Mouse (Mus musculus): Measurements from ENCODE around the gene Mtr. TPM values are rescaled to one million over a fixed set of nuclear protein-coding genes. Genes with fewer than 3 reads are reported as not detected.

Mtr gene
- total and polyA plus RNA-seq, 3 experiments: 26.4 to 58.5 (median 48.7) TPM

GRCm38 (mm10) chr13:12255911-12256705 lies 1.8 kb downstream of the Mtr start:
- peaks cover 28% of the 10 kb centered on the region for H3K4me1 ChIP-seq (ENCODE audit: insufficient read depth, low read depth, low read length)
- ATAC-seq (ENCODE audit: extremely low read depth, insufficient number of reproducible peaks, low FRiP score, poor library complexity, severe bottlenecking) (no peak), DNase-seq (ENCODE audit: low spot score) (no peak)
- peaks cover 34% of the 10 kb centered on the region for H3K36me3 ChIP-seq (replicated peaks)
- TF ChIP-seq GATA1 (IDR thresholded peaks at IDR 0.05; ENCODE audit: borderline replicate concordance, low read length) (no peak), TAL1 (conservative IDR thresholded peaks at IDR 0.05; ENCODE audit: low read depth, low read length) (no peak), GATA2 (IDR thresholded peaks at IDR 0.05; ENCODE audit: borderline replicate concordance, low read depth, low read length) (no peak), CTCF (IDR thresholded peaks at IDR 0.05; ENCODE audit: low read depth, low read length) (no peak), POLR2AphosphoS5 (IDR thresholded peaks at IDR 0.05; ENCODE audit: insufficient replicate concordance, low read depth, low read length) (no peak)
- H3K9me3 ChIP-seq (replicated peaks): peaks cover 10% of the 10 kb centered on the region
- H3K4me3 ChIP-seq (ENCODE audit: low read depth, low read length): peak overlapping the region; percentile 85
- no peaks in the 10 kb centered on the region for H3K27me3 ChIP-seq (ENCODE audit: insufficient read depth, low read length)

GRCm38 (mm10) chr13:12250496-12250895 lies 7.4 kb downstream of the Mtr start:
- no peak for ATAC-seq (ENCODE audit: extremely low read depth, insufficient number of reproducible peaks, low FRiP score, poor library complexity, severe bottlenecking)

DNA sequence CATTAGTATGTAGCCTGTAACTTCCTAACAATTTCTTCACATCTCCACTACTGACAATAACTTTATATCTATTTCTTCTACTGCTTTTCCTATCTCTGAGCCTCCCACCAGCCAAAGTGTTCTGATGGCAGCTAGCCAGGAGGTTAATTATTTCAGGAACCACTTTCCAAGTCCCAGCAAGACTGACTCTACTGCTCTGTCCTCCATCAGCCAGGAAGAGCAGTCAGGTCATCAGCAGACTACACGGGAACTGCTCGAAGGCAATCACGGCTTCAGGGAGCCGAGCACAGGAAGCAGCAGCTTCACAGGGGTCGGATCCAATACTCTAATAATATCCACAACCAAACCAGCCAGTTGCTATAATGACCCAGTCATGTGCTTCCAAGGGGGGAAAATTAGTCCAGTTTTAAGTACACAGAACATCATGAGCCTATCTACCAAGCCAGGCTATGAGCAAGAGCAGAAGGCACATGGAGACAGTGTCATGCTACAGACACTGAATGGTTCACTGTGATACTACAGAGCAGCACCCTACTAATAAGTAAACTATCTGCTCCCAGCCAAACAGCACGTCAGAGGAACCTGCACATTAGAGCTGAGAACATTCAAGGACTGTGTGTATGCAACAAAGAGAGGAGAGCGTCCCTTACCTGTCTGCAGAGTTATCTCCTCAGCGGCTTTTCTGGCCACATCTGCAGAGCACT lies 8.6 kb downstream of the Mtr start:
- no peak for ATAC-seq (ENCODE audit: extremely low read depth, insufficient number of reproducible peaks, low FRiP score, poor library complexity, severe bottlenecking)
- H3K36me3 ChIP-seq (replicated peaks): peaks cover 90% of the 10 kb centered on the region

More at GRCm38 (mm10) chr13:12250496-12250895, 7.4 kb downstream of the Mtr start:
- Histone ChIP-seq H3K27me3 (ENCODE audit: insufficient read depth, low read length) (no peaks in the 10 kb centered on the region), H3K36me3 (replicated peaks) (peaks cover 85% of the 10 kb centered on the region), H3K4me3 (ENCODE audit: low read depth, low read length) (no peak overlapping the region), H3K9me3 (replicated peaks) (no peaks in the 10 kb centered on the region), H3K4me1 (ENCODE audit: insufficient read depth, low read depth, low read length) (peaks cover 8% of the 10 kb centered on the region)
- no peak for DNase-seq (ENCODE audit: low spot score)
- TF ChIP-seq CTCF (IDR thresholded peaks at IDR 0.05; ENCODE audit: low read depth, low read length): no peak
- TF ChIP-seq TAL1 (conservative IDR thresholded peaks at IDR 0.05; ENCODE audit: low read depth, low read length): no peak
- TF ChIP-seq GATA1 (IDR thresholded peaks at IDR 0.05; ENCODE audit: borderline replicate concordance, low read length): no peak
- TF ChIP-seq GATA2 (IDR thresholded peaks at IDR 0.05; ENCODE audit: borderline replicate concordance, low read depth, low read length): no peak
- TF ChIP-seq POLR2AphosphoS5 (IDR thresholded peaks at IDR 0.05; ENCODE audit: insufficient replicate concordance, low read depth, low read length): no peak

DNA sequence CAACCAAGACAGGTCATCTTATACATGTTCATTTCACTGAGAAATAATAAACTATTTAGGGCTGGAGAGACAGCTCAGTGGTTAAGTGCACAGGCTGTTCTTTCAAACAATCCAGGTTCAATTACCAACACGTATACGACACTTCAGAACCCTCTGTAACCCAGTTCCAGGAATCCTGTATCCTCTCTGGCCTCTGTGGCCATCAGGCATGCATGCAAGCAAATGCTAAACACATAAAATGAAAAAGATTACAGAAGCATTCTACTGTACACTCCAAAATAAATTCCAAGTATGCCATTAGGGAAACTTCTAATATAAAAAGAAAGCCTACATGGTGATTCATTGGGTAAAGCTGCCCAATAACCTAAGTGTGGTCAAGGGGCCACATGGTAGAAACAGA lies 12.0 kb downstream of the Mtr start:
- Histone ChIP-seq H3K4me3 (ENCODE audit: low read depth, low read length) (no peak overlapping the region), H3K4me1 (ENCODE audit: insufficient read depth, low read depth, low read length) (no peaks in the 10 kb centered on the region; the same call in none of the 2 replicates), H3K27me3 (ENCODE audit: insufficient read depth, low read length) (no peaks in the 10 kb centered on the region), H3K9me3 (replicated peaks) (no peaks in the 10 kb centered on the region), H3K36me3 (replicated peaks) (peaks cover 97% of the 10 kb centered on the region)
- TF ChIP-seq CTCF (IDR thresholded peaks at IDR 0.05; ENCODE audit: low read depth, low read length): no peak
- no peak for TF ChIP-seq GATA1 (IDR thresholded peaks at IDR 0.05; ENCODE audit: borderline replicate concordance, low read length)
- TF ChIP-seq TAL1 (conservative IDR thresholded peaks at IDR 0.05; ENCODE audit: low read depth, low read length): no peak
- TF ChIP-seq GATA2 (IDR thresholded peaks at IDR 0.05; ENCODE audit: borderline replicate concordance, low read depth, low read length): no peak
- no peak for TF ChIP-seq POLR2AphosphoS5 (IDR thresholded peaks at IDR 0.05; ENCODE audit: insufficient replicate concordance, low read depth, low read length)
- DNase-seq (ENCODE audit: low spot score) (no peak), ATAC-seq (ENCODE audit: extremely low read depth, insufficient number of reproducible peaks, low FRiP score, poor library complexity, severe bottlenecking) (no peak)

More for the DNA sequence above, 8.6 kb downstream of the Mtr start:
- no peak for TF ChIP-seq POLR2AphosphoS5 (IDR thresholded peaks at IDR 0.05; ENCODE audit: insufficient replicate concordance, low read depth, low read length)
- TF ChIP-seq TAL1 (conservative IDR thresholded peaks at IDR 0.05; ENCODE audit: low read depth, low read length): no peak
- no peak for TF ChIP-seq CTCF (IDR thresholded peaks at IDR 0.05; ENCODE audit: low read depth, low read length)
- TF ChIP-seq GATA2 (IDR thresholded peaks at IDR 0.05; ENCODE audit: borderline replicate concordance, low read depth, low read length): no peak
- Histone ChIP-seq H3K4me1 (ENCODE audit: insufficient read depth, low read depth, low read length) (no peaks in the 10 kb centered on the region; the same call in none of the 2 replicates), H3K27me3 (ENCODE audit: insufficient read depth, low read length) (no peaks in the 10 kb centered on the region), H3K9me3 (replicated peaks) (no peaks in the 10 kb centered on the region), H3K4me3 (ENCODE audit: low read depth, low read length) (no peak overlapping the region)
- no peak for DNase-seq (ENCODE audit: low spot score)

DNA sequence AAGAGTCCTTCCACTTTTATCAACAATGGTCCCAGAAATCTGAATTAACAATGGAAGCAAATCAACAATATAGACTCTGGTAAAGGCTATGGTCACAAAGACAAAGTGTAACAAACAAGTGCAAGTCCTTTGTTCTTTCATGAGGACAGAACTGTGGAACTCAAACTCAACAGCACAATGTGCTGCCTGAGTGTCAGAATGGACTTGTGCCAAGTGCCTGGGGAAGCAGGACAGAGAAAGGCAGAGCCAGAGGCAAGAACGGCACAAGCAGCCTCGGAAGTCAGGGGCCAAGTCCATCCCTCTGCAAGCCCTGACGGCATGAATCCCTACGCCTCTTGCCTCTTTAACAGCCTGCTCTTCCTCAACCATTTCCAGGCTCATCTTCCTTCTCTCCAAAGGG lies 13.9 kb downstream of the Mtr start:
- no peak for DNase-seq (ENCODE audit: low spot score)
- Histone ChIP-seq H3K27me3 (ENCODE audit: insufficient read depth, low read length) (no peaks in the 10 kb centered on the region), H3K9me3 (replicated peaks) (no peaks in the 10 kb centered on the region), H3K4me3 (ENCODE audit: low read depth, low read length) (no peak overlapping the region), H3K4me1 (ENCODE audit: insufficient read depth, low read depth, low read length) (no peaks in the 10 kb centered on the region), H3K36me3 (replicated peaks) (peaks cover 96% of the 10 kb centered on the region)
- TF ChIP-seq GATA1 (IDR thresholded peaks at IDR 0.05; ENCODE audit: borderline replicate concordance, low read length): no peak
- TF ChIP-seq POLR2AphosphoS5 (IDR thresholded peaks at IDR 0.05; ENCODE audit: insufficient replicate concordance, low read depth, low read length): no peak
- TF ChIP-seq CTCF (IDR thresholded peaks at IDR 0.05; ENCODE audit: low read depth, low read length): no peak
- no peak for TF ChIP-seq GATA2 (IDR thresholded peaks at IDR 0.05; ENCODE audit: borderline replicate concordance, low read depth, low read length)
- no peak for TF ChIP-seq TAL1 (conservative IDR thresholded peaks at IDR 0.05; ENCODE audit: low read depth, low read length)
- ATAC-seq (ENCODE audit: extremely low read depth, insufficient number of reproducible peaks, low FRiP score, poor library complexity, severe bottlenecking): no peak

DNA sequence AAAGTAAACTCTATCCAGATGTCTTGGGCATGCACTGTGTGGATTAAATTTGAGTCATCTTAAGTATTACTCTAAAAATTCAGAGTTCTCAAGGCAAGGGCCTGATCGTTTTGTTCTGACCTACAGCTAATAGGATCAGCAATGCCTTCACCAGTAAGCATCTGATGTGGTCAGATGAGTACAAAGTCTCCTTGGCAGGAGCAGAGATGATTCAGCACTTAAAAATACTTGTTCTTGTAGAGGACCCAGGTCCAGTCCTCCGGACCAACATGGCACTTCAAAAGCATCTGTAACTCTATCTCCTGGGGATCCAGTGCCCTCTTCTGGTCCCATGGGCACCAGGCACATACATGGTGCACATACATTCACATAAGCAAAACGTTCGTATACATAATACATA lies 25.8 kb downstream of the Mtr start:
- Histone ChIP-seq H3K4me1 (ENCODE audit: insufficient read depth, low read depth, low read length) (no peaks in the 10 kb centered on the region), H3K27me3 (ENCODE audit: insufficient read depth, low read length) (no peaks in the 10 kb centered on the region), H3K4me3 (ENCODE audit: low read depth, low read length) (no peak overlapping the region), H3K9me3 (replicated peaks) (no peaks in the 10 kb centered on the region), H3K36me3 (replicated peaks) (peaks cover 97% of the 10 kb centered on the region)
- ATAC-seq (ENCODE audit: extremely low read depth, insufficient number of reproducible peaks, low FRiP score, poor library complexity, severe bottlenecking): no peak
- no peak for TF ChIP-seq TAL1 (conservative IDR thresholded peaks at IDR 0.05; ENCODE audit: low read depth, low read length)
- no peak for TF ChIP-seq GATA2 (IDR thresholded peaks at IDR 0.05; ENCODE audit: borderline replicate concordance, low read depth, low read length)
- no peak for TF ChIP-seq GATA1 (IDR thresholded peaks at IDR 0.05; ENCODE audit: borderline replicate concordance, low read length)
- TF ChIP-seq CTCF (IDR thresholded peaks at IDR 0.05; ENCODE audit: low read depth, low read length): no peak
- TF ChIP-seq POLR2AphosphoS5 (IDR thresholded peaks at IDR 0.05; ENCODE audit: insufficient replicate concordance, low read depth, low read length): no peak
- no peak for DNase-seq (ENCODE audit: low spot score)
